Mouse (Mus musculus): ENCODE measurements at regions not wholly inside any gene's neighbourhood (a gene's known extent, or its start where the extent isn't known, plus 50 kb on each side); places are given as distances from the start of the nearest gene placed in this dataset.
A peak's percentile ranks its signal among the peaks of the same experiment; 100 is the strongest.

- DNase-seq (ENCODE audit: low spot score): no peak
Observed at GRCm38 (mm10) chr3:124986930-124987329, 406.0 kb upstream of the 1700003H04Rik start.

GRCm38 (mm10) chr3:124986515-124986914 lies 405.6 kb upstream of the 1700003H04Rik start:
- DNase-seq (ENCODE audit: low spot score): peak; percentile 8

GRCm38 (mm10) chr3:124985428-124985827 lies 404.5 kb upstream of the 1700003H04Rik start:
- DNase-seq (ENCODE audit: low spot score): no peak

- no peak for DNase-seq (ENCODE audit: low spot score)
Observed at GRCm38 (mm10) chr3:124935147-124935849, 354.4 kb upstream of the 1700003H04Rik start.

- DNase-seq (ENCODE audit: low spot score): no peak
Observed at GRCm38 (mm10) chr3:124932655-124933054, 351.8 kb upstream of the 1700003H04Rik start.

GRCm38 (mm10) chr3:124930773-124931607 lies 350.1 kb upstream of the 1700003H04Rik start:
- DNase-seq (ENCODE audit: low spot score): peak; percentile 17

GRCm38 (mm10) chr3:124908925-124909324 lies 328.0 kb upstream of the 1700003H04Rik start:
- DNase-seq (ENCODE audit: low spot score): no peak

Measured in embryo, embryonic 10 days (tissue).